Mouse (Mus musculus): ENCODE measurements around the gene Iqsec3. TPM values are rescaled to one million over a fixed set of nuclear protein-coding genes. Genes with fewer than 3 reads are reported as not detected.
A peak's percentile ranks its signal among the peaks of the same experiment; 100 is the strongest.

The Iqsec3 gene
- polyA plus RNA-seq, 1 experiment from 2014 or later = 0.39 TPM

DNA sequence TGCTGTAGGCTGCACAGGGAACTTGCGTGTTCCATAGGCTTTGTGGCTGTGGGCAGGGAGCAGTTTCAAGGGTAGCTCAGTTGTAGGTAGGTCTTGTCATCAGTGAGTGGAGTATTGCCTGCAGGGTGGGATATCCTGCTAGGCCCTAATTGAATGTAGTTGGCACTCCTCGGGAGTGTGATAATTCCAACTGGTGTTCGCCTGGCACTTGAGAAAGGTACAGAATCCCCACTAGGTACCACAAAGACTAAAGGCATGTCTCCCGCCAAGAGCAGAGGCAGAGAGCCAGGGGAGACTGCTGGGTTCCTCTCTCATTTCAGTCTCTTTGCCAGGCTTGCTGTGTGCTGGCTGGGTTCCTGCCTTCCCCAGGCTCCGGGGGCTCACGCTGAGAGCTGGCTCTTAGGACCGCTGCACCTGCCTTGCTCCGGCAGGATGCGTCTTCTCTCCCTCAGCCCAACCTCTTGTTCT, 145.0 kb downstream of the Iqsec3 start:
- WGBS = 55% methylated on average over 9 of the region's 9 CpGs
- no peak overlapping the region for H3K4me2 ChIP-seq (ENCODE audit: low read depth, low read length)
- DNase-seq (ENCODE audit: low spot score) (peak; percentile 26), ATAC-seq (ENCODE audit: low read depth) (no peak)
- no peaks in the 10 kb centered on the region for H3K36me3 ChIP-seq (ENCODE audit: control insufficient read depth, insufficient read depth, low read length)
- H3K9ac ChIP-seq (ENCODE audit: low read depth, low read length) = no peak overlapping the region
- H3K27ac ChIP-seq (replicated peaks; ENCODE audit: low read depth, low read length) = no peak overlapping the region
- no peak overlapping the region for H3K4me3 ChIP-seq (ENCODE audit: low read depth, low read length)
- no peaks in the 10 kb centered on the region for H3K27me3 ChIP-seq (replicated peaks; ENCODE audit: control insufficient read depth, insufficient read depth, low read length)
- peaks cover 5% of the 10 kb centered on the region; the same call in 1 of the 2 replicates for H3K4me1 ChIP-seq (ENCODE audit: control insufficient read depth, insufficient read depth, low read length)
- no peaks in the 10 kb centered on the region for H3K9me3 ChIP-seq (ENCODE audit: control insufficient read depth, low read length)

- no peak overlapping the region for H3K4me3 ChIP-seq (ENCODE audit: low read depth, low read length)
- DNase-seq (ENCODE audit: low spot score) (no peak), ATAC-seq (ENCODE audit: low read depth) (no peak)
- no peaks in the 10 kb centered on the region for H3K27me3 ChIP-seq (replicated peaks; ENCODE audit: control insufficient read depth, insufficient read depth, low read length)
- WGBS = 37% methylated on average over 10 of the region's 10 CpGs
- H3K36me3 ChIP-seq (ENCODE audit: control insufficient read depth, insufficient read depth, low read length) = no peaks in the 10 kb centered on the region
- no peak overlapping the region for H3K9ac ChIP-seq (ENCODE audit: low read depth, low read length)
- H3K27ac ChIP-seq (replicated peaks; ENCODE audit: low read depth, low read length) = no peak overlapping the region
- peaks cover 5% of the 10 kb centered on the region; the same call in 1 of the 2 replicates for H3K4me1 ChIP-seq (ENCODE audit: control insufficient read depth, insufficient read depth, low read length)
- no peak overlapping the region for H3K4me2 ChIP-seq (ENCODE audit: low read depth, low read length)
- no peaks in the 10 kb centered on the region for H3K9me3 ChIP-seq (ENCODE audit: control insufficient read depth, low read length)
Measured at GRCm38 (mm10) chr6:121326486-121327069, 146.9 kb downstream of the Iqsec3 start.

DNA sequence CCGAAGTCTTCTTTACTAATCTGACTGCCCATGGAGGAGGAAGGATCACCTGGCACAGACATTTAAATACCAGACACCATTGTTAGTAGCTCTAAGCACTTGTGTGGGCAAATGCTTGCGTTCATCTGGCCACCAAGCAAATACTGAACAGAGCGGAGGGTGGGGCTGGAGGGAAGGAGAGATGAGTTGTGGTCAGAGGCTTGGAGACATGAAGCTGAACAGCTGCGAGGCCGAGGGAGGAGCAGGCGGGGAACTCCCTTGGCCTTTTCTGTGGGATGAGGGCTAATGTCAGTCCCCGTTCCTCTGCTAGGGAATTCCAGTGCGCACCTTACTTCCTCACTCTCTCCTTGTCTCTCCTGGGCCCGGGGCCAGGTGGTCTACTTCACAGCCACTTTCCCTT, 147.7 kb downstream of the Iqsec3 start:
- peak; percentile 32 for DNase-seq (ENCODE audit: low spot score)
- WGBS = 60% methylated on average over 8 of the region's 9 CpGs

DNA sequence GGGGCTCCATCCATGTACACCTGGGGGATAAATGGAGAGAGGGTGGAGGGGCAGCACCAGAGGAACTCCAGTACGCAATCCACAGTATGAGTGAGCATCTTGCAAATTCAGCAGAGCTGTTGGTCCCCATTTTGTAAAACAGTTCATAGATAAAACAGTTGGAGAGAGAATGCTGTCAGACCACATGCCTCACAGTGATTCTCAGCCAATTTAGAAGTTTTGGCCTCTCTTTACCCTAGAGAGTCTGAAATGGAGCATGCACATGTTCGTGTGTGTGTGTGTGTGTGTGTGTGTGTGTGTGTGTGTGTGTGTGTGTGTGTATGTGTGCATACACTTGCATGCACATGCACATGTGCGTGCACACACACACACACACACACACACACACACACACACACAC, 148.2 kb downstream of the Iqsec3 start:
- no peak overlapping the region for H3K9ac ChIP-seq (ENCODE audit: low read depth, low read length)

More for the DNA sequence above, 147.7 kb downstream of the Iqsec3 start:
- H3K9me3 ChIP-seq (ENCODE audit: control insufficient read depth, low read length) = no peaks in the 10 kb centered on the region
- no peaks in the 10 kb centered on the region for H3K27me3 ChIP-seq (replicated peaks; ENCODE audit: control insufficient read depth, insufficient read depth, low read length)
- H3K4me3 ChIP-seq (ENCODE audit: low read depth, low read length) = no peak overlapping the region
- no peak overlapping the region for H3K9ac ChIP-seq (ENCODE audit: low read depth, low read length)
- no peak for ATAC-seq (ENCODE audit: low read depth)
- H3K27ac ChIP-seq (replicated peaks; ENCODE audit: low read depth, low read length) = no peak overlapping the region
- no peaks in the 10 kb centered on the region for H3K36me3 ChIP-seq (ENCODE audit: control insufficient read depth, insufficient read depth, low read length)
- H3K4me2 ChIP-seq (ENCODE audit: low read depth, low read length) = no peak overlapping the region
- peaks cover 5% of the 10 kb centered on the region; the same call in 1 of the 2 replicates for H3K4me1 ChIP-seq (ENCODE audit: control insufficient read depth, insufficient read depth, low read length)

More for the DNA sequence above, 148.2 kb downstream of the Iqsec3 start:
- WGBS = 70% methylated on average over 3 of the region's 3 CpGs
- H3K4me2 ChIP-seq (ENCODE audit: low read depth, low read length) = no peak overlapping the region
- H3K9me3 ChIP-seq (ENCODE audit: control insufficient read depth, low read length) = no peaks in the 10 kb centered on the region
- H3K4me1 ChIP-seq (ENCODE audit: control insufficient read depth, insufficient read depth, low read length) = peaks cover 5% of the 10 kb centered on the region; the same call in 1 of the 2 replicates
- no peaks in the 10 kb centered on the region for H3K36me3 ChIP-seq (ENCODE audit: control insufficient read depth, insufficient read depth, low read length)
- DNase-seq (ENCODE audit: low spot score) (no peak), ATAC-seq (ENCODE audit: low read depth) (no peak)
- no peak overlapping the region for H3K4me3 ChIP-seq (ENCODE audit: low read depth, low read length)
- no peak overlapping the region for H3K27ac ChIP-seq (replicated peaks; ENCODE audit: low read depth, low read length)
- no peaks in the 10 kb centered on the region for H3K27me3 ChIP-seq (replicated peaks; ENCODE audit: control insufficient read depth, insufficient read depth, low read length)

Small RNA genes lying within 50 kb of the gene (microRNA-seq; reads per million reads assigned to microRNA genes)
- gene Gm24855 (ENCODE audit: borderline number of aligned reads) = not detected

Other genes with a start within 250 kb of the Iqsec3 start
- gene Usp18, start 227.8 kb downstream of the Iqsec3 start, polyA plus RNA-seq (2014; fragmentation: Nextera tagmentation; extraction: Ambion mirVana) = 2.2 and 2.7 TPM in 2 replicates
- 10.6 and 11.5 TPM in 2 replicates for gene Slc6a13, start 173.5 kb downstream of the Iqsec3 start, polyA plus RNA-seq (2014; fragmentation: Nextera tagmentation; extraction: Ambion mirVana)
- gene Slc6a12, start 130.6 kb downstream of the Iqsec3 start, polyA plus RNA-seq (2014; fragmentation: Nextera tagmentation; extraction: Ambion mirVana) = 0.78 and 1.4 TPM in 2 replicates
- gene A2m, start 161.7 kb upstream of the Iqsec3 start, polyA plus RNA-seq (2014; fragmentation: Nextera tagmentation; extraction: Ambion mirVana) = 2.4 and 3.1 TPM in 2 replicates

All from embryonic facial prominence, embryonic 14.5 days (tissue).